Mouse (Mus musculus): ENCODE measurements at regions not wholly inside any gene's neighbourhood (a gene's known extent, or its start where the extent isn't known, plus 50 kb on each side); places are given as distances from the start of the nearest gene placed in this dataset.

DNA sequence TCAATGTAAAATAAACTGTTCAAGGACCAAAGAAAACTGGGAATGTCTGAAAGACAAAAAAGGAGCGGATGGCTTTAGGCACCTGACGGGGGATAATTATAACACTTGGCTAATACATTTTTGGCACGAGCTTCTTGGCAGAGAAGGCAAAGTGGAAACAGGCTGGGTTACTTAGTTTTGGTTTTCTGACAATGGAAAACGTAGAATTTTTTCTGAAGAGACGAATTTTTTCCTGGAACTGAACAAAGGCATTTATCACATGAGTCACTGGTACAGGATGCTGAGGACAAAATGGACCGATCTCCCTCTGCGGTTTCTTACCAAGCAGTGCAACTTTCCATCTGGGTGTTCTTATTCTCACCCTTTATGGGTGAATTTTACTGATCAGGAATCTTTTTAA is 143.2 kb upstream of the Slit3 start:
- DNase-seq (ENCODE audit: low spot score in 2 of 2): no peak

GRCm38 (mm10) chr11:34975771-34976302 is 142.4 kb upstream of the Spdl1 start:
- no peak for DNase-seq (ENCODE audit: low spot score in 2 of 2)

DNA sequence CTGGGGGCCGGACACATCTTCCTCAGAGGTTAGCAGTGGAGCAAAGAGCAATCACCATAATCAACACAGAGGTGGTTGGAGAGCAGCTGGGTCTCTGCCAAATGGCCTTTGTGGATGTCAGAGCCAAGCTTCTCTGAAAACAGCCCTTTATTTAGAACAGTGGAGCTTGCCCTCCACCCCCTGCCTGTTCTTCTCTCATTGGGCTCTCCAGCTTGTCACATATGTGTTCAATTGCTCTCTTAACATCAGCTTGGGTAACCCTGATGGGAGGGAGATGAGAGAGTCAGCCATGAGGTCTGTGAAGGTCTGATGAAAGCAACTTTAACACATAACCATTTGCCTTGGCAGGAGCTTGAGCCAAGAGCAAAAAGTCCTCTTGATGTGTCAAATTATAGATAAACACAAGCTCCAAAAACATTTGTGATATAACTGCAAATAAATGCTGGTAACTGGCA is 140.1 kb upstream of the Spdl1 start:
- DNase-seq (ENCODE audit: low spot score in 2 of 2): no peak

DNA sequence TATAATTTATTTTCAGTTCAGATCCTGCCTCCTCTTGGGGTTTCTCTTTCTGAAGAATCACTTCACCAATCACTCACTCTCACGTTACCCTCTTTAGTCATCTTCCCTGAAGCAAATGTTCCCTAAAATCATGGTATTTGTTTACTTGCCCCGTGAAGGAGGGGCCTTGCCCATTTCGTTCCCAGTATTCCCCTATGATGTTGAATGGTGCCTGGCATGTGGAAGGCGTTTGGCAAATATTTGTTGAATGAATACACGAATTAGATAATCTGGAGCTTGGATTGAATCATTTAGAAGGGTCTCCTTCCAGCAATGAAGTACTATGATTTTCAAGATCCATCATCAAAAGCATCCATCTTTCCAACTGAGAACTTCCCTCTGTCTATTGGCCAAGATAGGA is 139.6 kb upstream of the Spdl1 start:
- no peak for DNase-seq (ENCODE audit: low spot score in 2 of 2)

DNA sequence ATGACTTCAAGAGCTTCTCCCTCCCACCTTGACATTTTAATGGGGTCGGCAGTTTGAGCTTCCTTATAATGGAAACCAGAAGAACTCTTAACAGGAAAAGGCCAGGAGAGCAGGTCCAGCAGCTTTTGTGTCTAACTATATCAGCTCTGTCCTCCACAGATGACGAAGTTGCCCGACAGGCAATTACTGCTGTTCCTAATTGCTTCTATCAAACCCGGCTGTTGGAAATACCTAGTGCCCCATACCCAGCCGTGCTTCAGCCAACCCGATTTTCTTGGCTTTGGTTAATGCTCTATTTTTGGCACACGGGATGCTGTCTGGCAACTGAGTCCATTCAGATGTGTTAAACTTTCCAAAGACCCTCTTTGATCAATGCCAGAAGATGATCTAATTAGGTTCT is 125.8 kb upstream of the Spdl1 start:
- DNase-seq (ENCODE audit: low spot score in 2 of 2): no peak

GRCm38 (mm10) chr11:34941486-34942456 is 108.3 kb upstream of the Spdl1 start:
- no peak for DNase-seq (ENCODE audit: low spot score in 2 of 2)

DNA sequence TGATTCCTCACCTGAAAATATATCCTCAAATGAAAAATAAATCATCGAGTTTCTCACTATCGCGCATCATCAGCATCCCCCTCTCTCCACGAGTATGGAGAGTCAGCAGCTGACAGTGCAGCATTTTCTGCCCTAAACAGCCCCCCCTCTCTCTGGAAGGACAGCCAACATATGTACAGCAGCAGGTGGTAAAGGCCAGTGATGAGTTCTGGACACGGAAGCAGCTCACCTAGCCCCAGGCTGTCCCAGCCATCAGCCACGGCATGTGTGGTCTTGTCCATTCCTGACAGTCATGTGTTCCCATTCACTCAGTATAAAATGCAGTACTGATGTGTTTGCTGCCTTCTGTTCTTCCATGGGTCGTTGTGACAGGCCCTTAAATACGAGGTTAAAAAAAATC is 106.7 kb upstream of the Spdl1 start:
- DNase-seq (ENCODE audit: low spot score in 2 of 2): no peak

- no peak for DNase-seq (ENCODE audit: low spot score in 2 of 2)
Measured at GRCm38 (mm10) chr11:34939002-34939401, 105.6 kb upstream of the Spdl1 start.

DNA sequence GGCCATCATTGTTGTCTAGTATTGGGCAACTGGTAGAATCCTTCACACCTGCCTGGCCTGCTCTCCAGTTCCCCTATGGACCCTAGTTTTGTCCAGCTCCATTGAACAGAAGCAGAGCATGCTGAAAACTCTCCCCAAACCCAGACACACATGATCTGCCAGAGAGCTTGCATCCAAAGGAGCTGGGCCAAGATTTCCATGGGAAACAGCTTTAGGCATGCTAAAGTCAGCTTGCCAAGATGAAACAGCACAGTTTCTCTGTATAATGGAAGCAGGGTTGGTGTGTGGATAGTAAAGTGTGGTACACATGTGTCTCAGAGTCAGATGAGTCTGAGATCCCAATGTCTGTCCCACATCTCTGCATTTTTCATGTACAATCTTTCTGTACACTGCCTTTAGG is 98.8 kb upstream of the Spdl1 start:
- no peak for DNase-seq (ENCODE audit: low spot score in 2 of 2)

DNA sequence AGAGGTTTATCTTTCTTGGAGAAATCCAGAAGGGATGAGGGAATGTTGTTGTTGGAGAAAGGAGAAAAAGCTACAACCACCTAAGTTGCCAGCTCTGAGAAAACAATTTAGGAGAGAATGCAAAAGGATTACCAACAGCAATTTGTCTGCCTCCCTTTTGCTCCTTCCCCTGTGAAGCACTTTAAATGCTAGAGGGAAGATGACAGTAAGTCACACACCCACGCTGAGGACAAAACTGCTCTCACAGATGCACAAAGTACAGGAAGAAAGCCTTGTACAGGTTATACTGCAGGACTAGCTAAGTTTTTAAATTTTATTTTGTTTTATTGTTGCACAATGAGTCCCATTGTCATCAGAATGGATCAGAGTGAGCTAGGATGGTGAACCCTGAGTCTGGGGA is 83.7 kb upstream of the Spdl1 start:
- DNase-seq (ENCODE audit: low spot score in 2 of 2): no peak

DNA sequence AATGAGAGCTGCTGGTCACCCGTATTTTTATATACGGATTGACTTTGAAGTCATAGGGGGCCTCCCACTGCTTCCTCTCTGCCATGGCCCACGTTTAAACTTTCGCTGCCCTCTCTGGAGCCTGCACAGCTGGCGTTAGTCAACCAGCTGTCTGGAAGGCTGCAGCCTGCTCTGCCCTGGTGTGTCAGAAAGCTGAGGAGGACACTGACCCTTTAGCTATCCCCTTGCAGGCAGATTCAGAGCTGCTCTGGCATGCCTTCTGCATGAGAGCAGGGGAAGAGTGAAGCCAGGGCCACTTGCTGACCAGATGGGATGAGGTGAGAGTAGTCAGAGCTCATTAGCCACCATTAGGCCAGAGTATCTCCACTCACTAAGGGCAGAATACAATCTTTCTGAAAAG is 76.4 kb upstream of the Spdl1 start:
- no peak for DNase-seq (ENCODE audit: low spot score in 2 of 2)

DNA sequence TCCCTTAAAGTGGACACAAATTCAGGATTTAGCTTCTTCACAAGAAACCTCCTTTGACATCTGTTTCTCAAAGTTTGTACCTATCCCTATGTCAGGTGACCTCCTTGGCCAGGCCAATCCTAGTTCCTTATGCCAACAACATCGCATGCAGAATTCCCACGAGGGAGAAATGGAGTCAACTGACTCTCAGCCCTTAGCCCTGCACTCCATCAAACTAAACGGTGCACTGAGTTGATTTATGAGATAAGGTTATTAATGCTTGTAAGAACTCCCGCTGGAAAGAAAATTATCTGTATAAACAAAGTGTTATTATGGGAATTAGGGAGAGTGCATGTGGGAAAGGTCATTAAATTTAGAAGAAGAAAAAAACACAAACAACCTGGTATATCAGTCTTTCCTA is 70.8 kb upstream of the Spdl1 start:
- no peak for DNase-seq (ENCODE audit: low spot score in 2 of 2)

DNA sequence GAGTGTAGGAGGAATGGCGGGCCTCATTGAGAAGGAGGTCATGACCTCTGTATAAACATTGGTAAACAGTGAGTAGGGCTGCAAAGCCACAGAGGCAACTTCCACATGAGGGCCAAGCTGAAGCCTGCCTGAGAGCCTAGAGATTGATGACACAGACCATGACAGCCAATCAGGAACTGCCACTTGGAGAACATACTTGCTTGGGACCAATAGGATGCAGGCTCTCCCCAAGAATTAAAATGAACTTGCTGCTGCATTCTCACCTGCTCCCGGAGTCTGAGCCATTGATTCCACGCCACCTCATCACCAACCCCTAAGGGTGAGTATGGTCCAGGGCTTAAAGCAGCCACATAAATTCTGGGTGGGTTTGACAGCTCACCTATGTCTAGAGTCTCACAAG is 66.0 kb upstream of the Spdl1 start:
- no peak for DNase-seq (ENCODE audit: low spot score in 2 of 2)

DNA sequence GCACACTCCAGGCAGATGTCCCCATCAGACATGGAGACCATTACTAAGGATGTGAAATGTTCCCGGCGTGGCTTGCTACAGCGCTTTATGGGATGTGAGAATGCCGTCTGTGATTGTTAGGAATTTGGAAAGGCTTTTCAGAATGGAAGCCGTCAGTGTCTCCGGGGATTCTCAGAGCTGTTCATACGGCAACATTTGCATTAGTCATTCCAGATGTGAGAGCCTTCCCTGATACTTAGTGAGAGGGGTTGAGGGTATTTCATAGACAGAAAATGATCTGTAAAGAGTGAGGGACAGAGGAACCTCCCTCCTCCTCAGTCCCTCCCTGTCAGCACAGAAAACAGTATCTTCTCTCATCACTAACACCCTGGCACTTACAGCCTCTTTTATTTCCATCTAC is 62.2 kb upstream of the Spdl1 start:
- DNase-seq (ENCODE audit: low spot score in 2 of 2): no peak

GRCm38 (mm10) chr11:34888374-34889136 is 55.1 kb upstream of the Spdl1 start:
- DNase-seq (ENCODE audit: low spot score in 2 of 2): no peak

GRCm38 (mm10) chr11:34887587-34887986 is 54.1 kb upstream of the Spdl1 start:
- DNase-seq (ENCODE audit: low spot score in 2 of 2): no peak

Measured in urinary bladder, postnatal 36 days (tissue).